Mouse (Mus musculus) megakaryocyte, embryonic 14.5 days (primary cell): Measurements from ENCODE around the gene Zkscan17.

Experiments used
- FLI1 ChIP-seq: IDR thresholded peaks from 2 replicates; pipeline ENCODE4 v1.6.1; 2012; ENCODE audit warnings: low read length, inconsistent platforms, mixed read lengths
- GATA1 ChIP-seq: IDR thresholded peaks from 3 replicates; pipeline ENCODE4 v1.6.1; 2012; ENCODE audit warnings: mixed read lengths, low read length, inconsistent platforms, borderline replicate concordance

GRCm38 (mm10) chr11:59450230-59450771, 76.2 kb downstream of the Zkscan17 start:
- TF ChIP-seq GATA1 (no peak), FLI1 (no peak)
